Mouse (Mus musculus): ENCODE measurements at regions not wholly inside any gene's neighbourhood (a gene's known extent, or its start where the extent isn't known, plus 50 kb on each side); places are given as distances from the start of the nearest gene placed in this dataset.

GRCm38 (mm10) chr11:18714400-18714799, 304.4 kb downstream of the Meis1 start:
- TF ChIP-seq EP300 (IDR thresholded peaks at IDR 0.05; ENCODE audit: insufficient read depth, low read depth, low read length), result no peak
- no peak for TF ChIP-seq POLR2A (IDR thresholded peaks at IDR 0.05; ENCODE audit: insufficient read depth, low read depth, low read length)
- no peak for TF ChIP-seq CTCF (IDR thresholded peaks at IDR 0.05)
